Mouse (Mus musculus) midbrain, embryonic 16.5 days (tissue): Measurements from ENCODE around the gene Plxna4. TPM values are rescaled to one million over a fixed set of nuclear protein-coding genes. Genes with fewer than 3 reads are reported as not detected.

Experiments used
- ATAC-seq: fragments of 200-750 bp; cut with Nextera tagmentation; 2 replicates; pipeline ENCODE4 v1.8.0; 2017; ENCODE audit warnings: moderate TSS enrichment
- H3K27ac ChIP-seq: fragments of 300-500 bp; sonication (generic); 2 replicates; pipeline ENCODE4 v1.5.1; 2014; ENCODE audit warnings: mild to moderate bottlenecking, low read length, mixed read lengths
- H3K27me3 ChIP-seq: fragments of 300-500 bp; sonication (generic); 2 replicates; pipeline ENCODE4 v1.6.1; 2014; ENCODE audit warnings: low read depth, low read length, mixed read lengths; ENCODE audit not compliant: control insufficient read depth, insufficient read depth
- H3K36me3 ChIP-seq: fragments of 300-500 bp; sonication (generic); 2 replicates; pipeline ENCODE4 v1.6.1; 2014; ENCODE audit warnings: mild to moderate bottlenecking, low read length, moderate library complexity, mixed read lengths; ENCODE audit not compliant: control insufficient read depth, insufficient read depth
- H3K4me1 ChIP-seq: fragments of 300-500 bp; sonication (generic); 2 replicates; pipeline ENCODE4 v1.6.1; 2014; ENCODE audit warnings: mild to moderate bottlenecking, low read length, mixed read lengths; ENCODE audit not compliant: control insufficient read depth, insufficient read depth
- H3K4me2 ChIP-seq: fragments of 300-500 bp; sonication (generic); 2 replicates; pipeline ENCODE4 v1.6.1; 2014; ENCODE audit warnings: mild to moderate bottlenecking, low read length, mixed read lengths
- H3K4me3 ChIP-seq: fragments of 300-500 bp; sonication (generic); 2 replicates; pipeline ENCODE4 v1.5.1; 2014; ENCODE audit warnings: low read depth, mild to moderate bottlenecking, low read length, moderate library complexity, mixed read lengths
- H3K9ac ChIP-seq: fragments of 300-500 bp; sonication (generic); 2 replicates; pipeline ENCODE4 v1.6.1; 2014; ENCODE audit warnings: low read depth, low read length, mixed read lengths
- H3K9me3 ChIP-seq: fragments of 300-500 bp; sonication (generic); replicated peaks from 2 replicates; pipeline ENCODE4 v1.6.1; 2014; ENCODE audit warnings: mild to moderate bottlenecking, low read length, mixed read lengths; ENCODE audit not compliant: control insufficient read depth, poor library complexity, severe bottlenecking
- WGBS: fragments of 180-500 bp; shearing (Covaris S2); extraction: QIAGEN DNeasy Blood & Tissue Kit; methylation state at CpG from one replicate; pipeline ENCODE4 v1.1.7; 2014; 5-methylcytosine and 5-hydroxymethylcytosine counted together
- polyA plus RNA-seq: library from polyadenylated mRNA; unstranded; fragments of >200 nt; fragmentation: Nextera tagmentation; extraction: Ambion mirVana; gene quantifications from 2 replicates; pipeline ENCODE4 v1.2.1, GENCODE M21; 2015

The Plxna4 gene
- polyA plus RNA-seq, 1 experiment from 2014 or later = 11.7 TPM

- no peak for ATAC-seq
- H3K9ac ChIP-seq = no peak overlapping the region
- no peak overlapping the region for H3K27ac ChIP-seq
- no peaks in the 10 kb centered on the region for H3K9me3 ChIP-seq
- no peak overlapping the region for H3K4me2 ChIP-seq
- 57% methylated on average over 9 of the region's 9 CpGs for WGBS
- H3K4me1 ChIP-seq = no peaks in the 10 kb centered on the region
- no peaks in the 10 kb centered on the region for H3K36me3 ChIP-seq
- no peak overlapping the region for H3K4me3 ChIP-seq
- H3K27me3 ChIP-seq = no peaks in the 10 kb centered on the region
Measured at GRCm38 (mm10) chr6:32105547-32106275, 482.3 kb downstream of the Plxna4 start.
